22 mouse cellular contexts compared by ENCODE assay signal in genomic region chr10:79739234-79739633, GRCm38 (mm10). TPM values are rescaled to one million over a fixed set of nuclear protein-coding genes. Genes with fewer than 3 reads are reported as not detected.
DNase-seq lines count a peak whose midpoint lies in the region; TF ChIP-seq lines count a peak whose summit lies in the region.
"Had no signal": no experiment of that assay in that cellular context is flagged by ENCODE, and none has a peak within 500 bp of the region (broad histone marks: within the 10 kb centered on the region; RNA-seq: fewer than 3 reads in every experiment).

No protein-coding gene starts in this region.

- peaks cover 72% of the 10 kb centered on the region for H3K9me3 ChIP-seq in E14TG2a.4 (ENCODE audit: low read length)

- H3K4me1 ChIP-seq in E14TG2a.4 (replicated peaks; ENCODE audit: low read depth, low read length), result peaks cover 22% of the 10 kb centered on the region
- H3K4me1 ChIP-seq: embryonic facial prominence, embryonic 12.5 days; forebrain, embryonic 15.5 days had no signal

- no peak overlapping the region for H3ac ChIP-seq in myocyte (ENCODE audit: control insufficient read depth, insufficient read length)

- TF ChIP-seq CTCF in gastrocnemius, adult 2 months (IDR thresholded peaks at IDR 0.05), result no peak
- TF ChIP-seq CTCF in E14TG2a.4 (conservative IDR thresholded peaks at IDR 0.05; ENCODE audit: low read length), result no peak

- peak; percentile 22 for DNase-seq in gastrocnemius, adult 2 months
- no peak for DNase-seq in gastrocnemius, postnatal 36 days
- peak; percentile 75 for DNase-seq in ZHBTc4 (ENCODE audit: low read depth, low spot score)
- no peak for DNase-seq in ovary, postnatal 36 days (ENCODE audit: low spot score)
- DNase-seq in thymus, postnatal 36 days, result no peak
- DNase-seq: adrenal gland, postnatal 10 days; B cell, adult 2 months; cerebellum, adult 11 months; cerebellum, adult 9-10 months; gastrocnemius, postnatal 10 days; heart, postnatal 4 days; kidney, adult 2 months had no signal

- H3K36me3 ChIP-seq in E14TG2a.4 (ENCODE audit: insufficient read depth, low read length), result peaks cover 88% of the 10 kb centered on the region
- peaks cover 40% of the 10 kb centered on the region for H3K36me3 ChIP-seq in myocyte (ENCODE audit: control insufficient read depth, insufficient read depth)

- TF ChIP-seq POLR2A in myocyte (IDR thresholded peaks at IDR 0.05; ENCODE audit: insufficient read length, low read depth), result peak; percentile 17

- no peak overlapping the region for H3K4me3 ChIP-seq in gastrocnemius, adult 2 months
- H3K4me3 ChIP-seq in E14TG2a.4 (replicated peaks; ENCODE audit: low read length) (0 out of 2 replicates have a peak overlapping the region, but pooled peaks have one; percentile 48), myocyte (no peak overlapping the region)
- H3K4me3 ChIP-seq: embryonic facial prominence, embryonic 12.5 days; forebrain, embryonic 15.5 days; heart, embryonic 13.5 days; hindbrain, embryonic 12.5 days had no signal

- no peak overlapping the region for H3K27ac ChIP-seq in gastrocnemius, adult 2 months
- H3K27ac ChIP-seq: embryonic facial prominence, embryonic 12.5 days; forebrain, embryonic 15.5 days; heart, embryonic 13.5 days; hindbrain, embryonic 12.5 days had no signal

- no peaks in the 10 kb centered on the region for H3K79me2 ChIP-seq in myocyte (ENCODE audit: control insufficient read depth, insufficient read depth)

- intact Hi-C loops in gastrocnemius, adult 2 months (cut with DNase I), result no loop called here
- intact Hi-C loops in gastrocnemius, postnatal 36 days (cut with DNase I), result no loop called here

- H3K27me3 ChIP-seq in E14TG2a.4 (ENCODE audit: insufficient read depth, low read length) (no peaks in the 10 kb centered on the region; the same call in none of the 2 replicates), myocyte (ENCODE audit: control insufficient read depth, insufficient read depth, insufficient read length) (no peaks in the 10 kb centered on the region)
- H3K27me3 ChIP-seq: forebrain, embryonic 15.5 days had no signal

- H3K4me2 ChIP-seq in myocyte (ENCODE audit: low read depth), result no peak overlapping the region
- H3K4me2 ChIP-seq: embryonic facial prominence, embryonic 12.5 days; forebrain, embryonic 15.5 days; heart, embryonic 13.5 days; hindbrain, embryonic 12.5 days had no signal

TF ChIP-seq in myocyte, 11 proteins besides CTCF, POLR2A, EP300 and RAD21:
- TF ChIP-seq MYOG (IDR thresholded peaks at IDR 0.05; ENCODE audit: control insufficient read depth in 1 of 3, insufficient read depth in 1 of 3, insufficient read length in 2 of 3, low read depth in 2 of 3) (peak in 1 of 3 experiments; percentile 29), POLR2AphosphoS2 (IDR thresholded peaks at IDR 0.05; ENCODE audit: insufficient read length, low read depth) (no peak)
TF ChIP-seq in myocyte: peak in this region for 1.

RNA-seq across cellular contexts. Expression of gene Polrmt, which starts 7.1 kb away (rescaled TPM):
- total RNA-seq in gastrocnemius, adult 2 months (2021), result 10 to 100 TPM; 27.0 to 40.8 TPM
- 10 to 100 TPM; 29.4 to 33.2 TPM for total RNA-seq in gastrocnemius, postnatal 36 days (2021)
- 82.3 TPM for polyA plus RNA-seq in myocyte (2012; fragmentation: generic; extraction: Trizol)

RNA-seq across cellular contexts. Expression of gene Fgf22, which starts 15.6 kb away (rescaled TPM):
- not detected for total RNA-seq in gastrocnemius, adult 2 months (2021)
- not detected for total RNA-seq in gastrocnemius, postnatal 36 days (2021)
- 0.26 TPM for polyA plus RNA-seq in myocyte (2012; fragmentation: generic; extraction: Trizol)
- total RNA-seq: adrenal gland, postnatal 10 days; adrenal gland, postnatal 4 days; gastrocnemius, postnatal 10 days; heart, adult 8-10 months; heart, postnatal 4 days had no signal
- polyA plus RNA-seq: CD4-positive, CD25-positive, alpha-beta regulatory T cell, adult 4 months; gonadal fat pad, adult 2 months; heart, embryonic 13.5 days; kidney, adult 2 months had no signal

RNA-seq across cellular contexts. Expression of gene Hcn2, which starts 22.8 kb away (rescaled TPM):
- total RNA-seq in gastrocnemius, adult 2 months (2021), result under 1 TPM; 0.47 to 0.84 TPM
- under 1 TPM; 0.72 to 0.79 TPM for total RNA-seq in gastrocnemius, postnatal 36 days (2021)
- 0.35 TPM for polyA plus RNA-seq in myocyte (2012; fragmentation: generic; extraction: Trizol)
- polyA plus RNA-seq: CD4-positive, CD25-positive, alpha-beta regulatory T cell, adult 4 months had no signal

RNA-seq across cellular contexts. Expression of gene Rnf126, which starts 27.5 kb away (rescaled TPM):
- 10 to 100 TPM; 46.1 to 53.6 TPM for total RNA-seq in gastrocnemius, adult 2 months (2021)
- total RNA-seq in gastrocnemius, postnatal 36 days (2021), result 10 to 100 TPM; 35.1 to 40.1 TPM
- 91.3 TPM for polyA plus RNA-seq in myocyte (2012; fragmentation: generic; extraction: Trizol)

RNA-seq across cellular contexts. Expression of gene Bsg, which starts 34.9 kb away (rescaled TPM):
- total RNA-seq in gastrocnemius, adult 2 months (2021), result 100 to 1,000 TPM; 650 to 652 TPM
- total RNA-seq in gastrocnemius, postnatal 36 days (2021), result 100 to 1,000 TPM; 528 to 635 TPM
- 1,268 TPM for polyA plus RNA-seq in myocyte (2012; fragmentation: generic; extraction: Trizol)

Comparison
In these comparisons a context has a peak if more than half of its experiments do, and no peak if none do; other contexts are left out.
1. DNase-seq: peak in gastrocnemius, adult 2 months (single experiment) and ZHBTc4 (single experiment); none in gastrocnemius, postnatal 36 days (0 of 2), ovary, postnatal 36 days (single experiment) and thymus, postnatal 36 days (0 of 2).